Mouse (Mus musculus) E14TG2a.4 (cell line): Measurements from ENCODE around the gene Mycl.

ENCODE experiments used
- H3K27me3 ChIP-seq: 2 replicates; pipeline ENCODE4 v1.6.1; 2014; ENCODE audit warnings: low read length, control low read depth; ENCODE audit not compliant: insufficient read depth
- H3K36me3 ChIP-seq: 2 replicates; pipeline ENCODE4 v1.6.1; 2014; ENCODE audit warnings: low read length, control low read depth; ENCODE audit not compliant: insufficient read depth
- H3K4me1 ChIP-seq: replicated peaks from 2 replicates; pipeline ENCODE4 v1.6.1; 2014; ENCODE audit warnings: low read depth, low read length, control low read depth
- H3K4me3 ChIP-seq: replicated peaks from 2 replicates; pipeline ENCODE4 v1.5.1; 2014; ENCODE audit warnings: mild to moderate bottlenecking, low read length
- H3K9me3 ChIP-seq: 2 replicates; pipeline ENCODE4 v1.6.1; 2014; ENCODE audit warnings: low read length, control low read depth
- CTCF ChIP-seq: conservative IDR thresholded peaks from 2 replicates; pipeline ENCODE4 v1.5.1; 2014; ENCODE audit warnings: low read length
- NANOG ChIP-seq: IDR thresholded peaks from 2 replicates; pipeline ENCODE4 v1.6.1; 2014; ENCODE audit warnings: borderline replicate concordance, low read length, mixed read lengths
- POU5F1 ChIP-seq: IDR thresholded peaks from 2 replicates; pipeline ENCODE4 v1.6.1; 2014; ENCODE audit warnings: low read length, borderline replicate concordance

Mycl gene

DNA sequence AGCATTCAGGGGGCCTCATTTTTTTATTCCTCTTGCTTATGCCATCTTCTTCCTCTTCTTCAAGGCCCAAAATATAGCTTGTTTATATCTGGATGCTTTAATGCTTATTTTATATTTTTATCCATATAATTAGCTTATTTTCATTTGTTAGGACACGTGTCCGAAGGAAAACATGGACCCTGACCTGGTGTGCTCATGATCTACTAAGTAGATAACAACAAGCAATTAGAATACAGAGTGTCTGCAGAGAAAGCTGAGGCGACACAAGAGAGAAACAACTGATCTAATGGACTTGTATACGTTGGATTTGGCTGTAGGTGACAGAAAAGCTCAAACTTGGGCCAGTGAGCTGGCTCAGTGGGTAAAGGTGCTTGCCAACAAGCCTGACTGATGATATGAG lies 18.6 kb upstream of the Mycl start:
- peaks cover 28% of the 10 kb centered on the region for H3K27me3 ChIP-seq
- TF ChIP-seq NANOG = no peak
- peaks cover 6% of the 10 kb centered on the region for H3K4me1 ChIP-seq
- no peaks in the 10 kb centered on the region for H3K9me3 ChIP-seq
- no peaks in the 10 kb centered on the region for H3K36me3 ChIP-seq
- H3K4me3 ChIP-seq = no peak overlapping the region

DNA sequence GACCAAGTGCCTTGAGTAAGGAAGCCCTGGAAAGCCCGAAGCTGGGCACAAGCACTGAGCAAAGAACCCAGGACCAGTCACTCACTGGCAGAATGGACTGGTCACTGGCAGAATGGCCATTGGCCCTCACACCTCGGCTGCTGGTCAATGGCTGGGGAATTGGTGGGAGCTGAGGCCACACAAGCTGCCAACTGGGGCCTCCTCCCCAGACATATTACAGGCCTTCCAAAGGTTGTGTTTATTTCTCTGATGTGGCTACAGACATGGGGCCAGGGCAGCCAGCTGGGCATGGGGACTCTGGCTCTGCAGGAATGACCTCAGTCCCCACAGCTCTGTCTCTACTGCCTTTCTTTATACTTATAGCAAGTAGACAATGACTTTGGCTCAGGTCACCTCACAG lies 16.6 kb upstream of the Mycl start:
- TF ChIP-seq NANOG = no peak
- TF ChIP-seq POU5F1 = no peak
- TF ChIP-seq CTCF = no peak

GRCm38 (mm10) chr4:122979826-122980225 lies 15.6 kb upstream of the Mycl start:
- no peak overlapping the region for H3K4me3 ChIP-seq
- H3K9me3 ChIP-seq = no peaks in the 10 kb centered on the region
- peaks cover 33% of the 10 kb centered on the region for H3K4me1 ChIP-seq
- no peak for TF ChIP-seq CTCF
- TF ChIP-seq NANOG = no peak
- TF ChIP-seq POU5F1 = no peak
- H3K36me3 ChIP-seq = no peaks in the 10 kb centered on the region
- H3K27me3 ChIP-seq = peaks cover 34% of the 10 kb centered on the region

More for the DNA sequence above, 16.6 kb upstream of the Mycl start:
- H3K27me3 ChIP-seq = peaks cover 27% of the 10 kb centered on the region
- peaks cover 26% of the 10 kb centered on the region for H3K4me1 ChIP-seq
- H3K36me3 ChIP-seq = no peaks in the 10 kb centered on the region
- no peak overlapping the region for H3K4me3 ChIP-seq
- no peaks in the 10 kb centered on the region for H3K9me3 ChIP-seq

- no peak overlapping the region for H3K4me3 ChIP-seq
- peaks cover 34% of the 10 kb centered on the region for H3K27me3 ChIP-seq
- H3K9me3 ChIP-seq = no peaks in the 10 kb centered on the region
- no peak for TF ChIP-seq NANOG
- no peak for TF ChIP-seq POU5F1
- no peak for TF ChIP-seq CTCF
- H3K4me1 ChIP-seq = peaks cover 33% of the 10 kb centered on the region
- H3K36me3 ChIP-seq = no peaks in the 10 kb centered on the region
Observed at GRCm38 (mm10) chr4:122980684-122981083, 14.8 kb upstream of the Mycl start.

DNA sequence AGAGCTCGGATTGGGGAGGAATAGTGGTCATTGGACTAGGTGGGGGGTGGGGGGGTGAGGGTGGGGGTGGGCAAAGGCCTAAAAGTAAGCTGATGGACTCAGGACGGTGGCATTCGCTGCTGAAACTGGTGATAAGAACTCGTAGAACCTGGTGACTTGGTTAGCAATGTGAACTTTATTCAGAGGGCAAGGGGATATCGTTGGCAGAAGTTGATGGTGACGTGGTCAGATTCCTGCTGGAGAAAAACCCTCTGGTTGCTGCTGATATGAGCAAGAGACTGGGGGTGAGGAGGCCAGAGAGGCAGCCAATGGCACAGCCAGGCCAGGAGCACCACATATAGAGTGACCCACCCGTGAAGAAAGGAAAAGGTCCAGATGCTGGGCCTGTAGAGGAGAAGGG lies 14.2 kb upstream of the Mycl start:
- 0 out of 2 replicates have a peak overlapping the region, but pooled peaks have one; percentile 23 for H3K4me3 ChIP-seq
- H3K36me3 ChIP-seq = no peaks in the 10 kb centered on the region
- peaks cover 31% of the 10 kb centered on the region for H3K27me3 ChIP-seq
- H3K4me1 ChIP-seq = peaks cover 33% of the 10 kb centered on the region
- H3K9me3 ChIP-seq = no peaks in the 10 kb centered on the region
- TF ChIP-seq POU5F1 = no peak
- no peak for TF ChIP-seq NANOG
- no peak for TF ChIP-seq CTCF

DNA sequence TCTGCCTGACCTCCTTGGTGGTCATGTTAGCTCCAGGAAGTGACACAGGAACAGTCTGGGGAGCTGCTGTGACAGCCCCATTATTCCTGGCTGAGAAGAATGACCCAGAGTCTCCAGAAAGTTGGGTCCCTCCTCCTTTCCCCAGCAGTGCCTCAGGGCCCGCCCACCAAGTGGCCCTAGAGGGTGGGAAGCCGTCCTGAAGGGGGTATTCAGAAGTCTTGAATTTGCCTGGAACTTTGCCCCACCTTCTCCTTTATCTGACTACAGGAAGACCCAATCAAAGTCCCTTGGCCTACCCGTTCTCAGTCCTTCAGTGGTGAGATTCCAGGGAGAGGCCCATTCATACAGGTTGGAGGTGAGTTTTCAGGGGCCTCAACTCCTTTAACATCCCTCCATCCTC lies 13.5 kb upstream of the Mycl start:
- H3K9me3 ChIP-seq = no peaks in the 10 kb centered on the region
- no peak for TF ChIP-seq CTCF
- TF ChIP-seq POU5F1 = no peak
- no peak for TF ChIP-seq NANOG
- H3K27me3 ChIP-seq = peaks cover 31% of the 10 kb centered on the region
- H3K4me3 ChIP-seq = 0 out of 2 replicates have a peak overlapping the region, but pooled peaks have one; percentile 23
- no peaks in the 10 kb centered on the region for H3K36me3 ChIP-seq
- H3K4me1 ChIP-seq = peaks cover 37% of the 10 kb centered on the region

DNA sequence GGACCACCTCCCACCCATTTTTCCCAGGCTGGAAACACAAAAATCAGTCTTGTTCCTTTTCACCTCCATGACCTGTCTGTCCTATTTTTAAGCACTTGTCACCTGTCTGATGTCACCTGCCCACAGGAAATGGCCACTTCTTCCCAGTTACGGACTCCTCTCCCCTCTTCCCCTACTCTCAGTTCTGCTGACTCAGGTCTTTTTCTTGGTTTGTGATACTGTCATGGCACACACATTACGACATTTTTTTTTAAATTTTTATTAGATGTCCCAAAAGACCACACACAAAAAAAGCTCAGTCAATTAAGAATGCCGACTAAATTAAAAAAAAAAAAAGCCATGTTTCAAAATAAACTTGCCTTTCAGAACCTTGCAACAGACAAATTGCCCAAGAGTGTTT lies 12.9 kb upstream of the Mycl start:
- H3K9me3 ChIP-seq = no peaks in the 10 kb centered on the region
- H3K4me1 ChIP-seq = peaks cover 40% of the 10 kb centered on the region
- H3K36me3 ChIP-seq = no peaks in the 10 kb centered on the region
- H3K4me3 ChIP-seq = no peak overlapping the region
- TF ChIP-seq POU5F1 (no peak), CTCF (no peak), NANOG (no peak)
- H3K27me3 ChIP-seq = peaks cover 29% of the 10 kb centered on the region

GRCm38 (mm10) chr4:122983486-122984261 lies 11.8 kb upstream of the Mycl start:
- Histone ChIP-seq H3K4me3 (peak overlapping the region; percentile 45), H3K27me3 (peaks cover 29% of the 10 kb centered on the region), H3K4me1 (peaks cover 40% of the 10 kb centered on the region), H3K9me3 (no peaks in the 10 kb centered on the region), H3K36me3 (no peaks in the 10 kb centered on the region)
- TF ChIP-seq CTCF (no peak), NANOG (no peak), POU5F1 (no peak)

- Histone ChIP-seq H3K27me3 (peaks cover 23% of the 10 kb centered on the region), H3K4me1 (peaks cover 40% of the 10 kb centered on the region), H3K9me3 (no peaks in the 10 kb centered on the region), H3K4me3 (no peak overlapping the region), H3K36me3 (no peaks in the 10 kb centered on the region)
- TF ChIP-seq NANOG (no peak), POU5F1 (no peak), CTCF (peak; percentile 41)
Observed at GRCm38 (mm10) chr4:122985110-122985509, 10.3 kb upstream of the Mycl start.
